In genomic region chr2:115132165-115132592, GRCm38 (mm10) we compare ENCODE assay signal across 15 mouse cellular contexts.
A peak's percentile ranks its signal among the peaks of the same experiment; 100 is the strongest.
DNase-seq lines count a peak whose midpoint lies in the region; ATAC-seq and TF ChIP-seq lines count a peak whose summit lies in the region.
"Had no signal": no experiment of that assay in that cellular context is flagged by ENCODE, and none has a peak within 500 bp of the region (broad histone marks: within the 10 kb centered on the region; RNA-seq: fewer than 3 reads in every experiment).

No protein-coding gene starts in this region.

- WGBS in forebrain, embryonic 16.5 days, result 3% methylated on average over 1 of the region's 1 CpGs

- peak overlapping the region; percentile 56; the same call in 1 of the 2 replicates for H3K27ac ChIP-seq in forebrain, embryonic 16.5 days (ENCODE audit: low read length)
- H3K27ac ChIP-seq: kidney, embryonic 15.5 days; liver, embryonic 12.5 days had no signal

- TF ChIP-seq CTCF in brain, embryonic 14.5 days (IDR thresholded peaks at IDR 0.05; ENCODE audit: borderline replicate concordance, extremely low read depth, insufficient read depth, insufficient read length), result no peak

- H3K4me1 ChIP-seq in forebrain, embryonic 16.5 days (replicated peaks; ENCODE audit: control insufficient read depth, insufficient read depth, low read length), result peaks cover 5% of the 10 kb centered on the region
- H3K4me1 ChIP-seq: kidney, embryonic 15.5 days; liver, embryonic 12.5 days; megakaryocyte, embryonic 14.5 days had no signal

- no peak overlapping the region for H3K9ac ChIP-seq in forebrain, embryonic 16.5 days (replicated peaks; ENCODE audit: low read depth, low read length)
- H3K9ac ChIP-seq: kidney, embryonic 15.5 days; liver, embryonic 12.5 days had no signal

- TF ChIP-seq POLR2A in brain, embryonic 14.5 days (IDR thresholded peaks at IDR 0.05; ENCODE audit: borderline replicate concordance, extremely low read depth, insufficient read depth, insufficient read length, poor library complexity, severe bottlenecking), result no peak

- peak; percentile 97 for DNase-seq in brain, embryonic 14.5 days (ENCODE audit: low read depth)
- DNase-seq in brain, embryonic 18.5 days (ENCODE audit: low read depth, low spot score), result peak; percentile 24
- peak; percentile 9 for DNase-seq in mesoderm, embryonic 11.5 days (ENCODE audit: low read depth, low spot score)
- no peak for DNase-seq in natural killer cell, adult 2 months (ENCODE audit: low spot score in 2 of 2)
- no peak for DNase-seq in lung, postnatal 4 days
- DNase-seq in spleen, postnatal 4 days (ENCODE audit: low spot score in 2 of 2), result no peak
- DNase-seq in layer of hippocampus, adult 11-12 months (ENCODE audit: low spot score), result no peak
- DNase-seq: gastrocnemius, postnatal 10 days; heart, postnatal 10 days; thymus, postnatal 4 days had no signal

- no peaks in the 10 kb centered on the region for H3K27me3 ChIP-seq in forebrain, embryonic 16.5 days (replicated peaks; ENCODE audit: control insufficient read depth, insufficient read depth, low read length)
- H3K27me3 ChIP-seq: kidney, embryonic 15.5 days; liver, embryonic 12.5 days; megakaryocyte, embryonic 14.5 days had no signal

- H3K4me2 ChIP-seq in forebrain, embryonic 16.5 days (ENCODE audit: low read length), result no peak overlapping the region
- H3K4me2 ChIP-seq: kidney, embryonic 15.5 days; liver, embryonic 12.5 days had no signal

- H3K4me3 ChIP-seq in forebrain, embryonic 16.5 days (replicated peaks; ENCODE audit: low read length), result no peak overlapping the region
- H3K4me3 ChIP-seq: kidney, embryonic 15.5 days; liver, embryonic 12.5 days; megakaryocyte, embryonic 14.5 days had no signal

- ATAC-seq in forebrain, embryonic 16.5 days, result peak; percentile 94
- ATAC-seq: CD4-positive, CD25-positive, alpha-beta regulatory T cell, adult 4 months; liver, embryonic 12.5 days had no signal

- no peaks in the 10 kb centered on the region for H3K9me3 ChIP-seq in forebrain, embryonic 16.5 days (ENCODE audit: control insufficient read depth, low read length)
- H3K9me3 ChIP-seq: kidney, embryonic 15.5 days; liver, embryonic 12.5 days; megakaryocyte, embryonic 14.5 days had no signal

- H3K36me3 ChIP-seq in forebrain, embryonic 16.5 days (ENCODE audit: control insufficient read depth, insufficient read depth), result no peaks in the 10 kb centered on the region
- H3K36me3 ChIP-seq: kidney, embryonic 15.5 days; liver, embryonic 12.5 days had no signal

Comparison
In these comparisons a context has a peak if more than half of its experiments do, and no peak if none do; other contexts are left out.
1. DNase-seq: peak in brain, embryonic 14.5 days (single experiment), brain, embryonic 18.5 days (single experiment) and mesoderm, embryonic 11.5 days (single experiment); none in natural killer cell, adult 2 months (0 of 2), lung, postnatal 4 days (0 of 2), spleen, postnatal 4 days (0 of 2) and layer of hippocampus, adult 11-12 months (single experiment).